Mouse (Mus musculus): ENCODE data around the gene Wbp1. TPM values are rescaled to one million over a fixed set of nuclear protein-coding genes. Genes with fewer than 3 reads are reported as not detected.

The Wbp1 gene
- total and polyA plus RNA-seq, 3 experiments, result 42.4 to 72.8 TPM; not detected in 1

DNA sequence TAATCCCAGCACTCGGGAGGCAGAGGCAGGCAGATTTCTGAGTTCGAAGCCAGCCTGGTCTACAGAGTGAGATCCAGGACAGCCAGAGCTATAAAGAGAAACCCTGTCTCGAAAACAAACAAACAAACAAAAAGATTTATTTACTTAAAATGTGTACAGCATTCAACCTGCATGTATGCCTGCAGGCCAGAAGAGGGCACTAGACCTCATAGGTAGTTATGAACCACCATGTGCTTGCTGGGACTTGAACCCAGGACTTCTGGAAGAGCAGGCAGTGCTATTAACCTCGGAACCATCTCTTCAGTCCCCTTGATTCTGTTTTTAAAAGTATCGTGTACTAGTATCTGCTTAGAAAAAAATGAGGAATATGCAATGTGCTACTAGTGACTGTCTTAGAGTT lies 6.1 kb upstream of the Wbp1 start:
- H3K9ac ChIP-seq (ENCODE audit: control insufficient read depth, low read depth, low read length, poor library complexity, severe bottlenecking), result no peak overlapping the region
- TF ChIP-seq ZNF384 (IDR thresholded peaks at IDR 0.05; ENCODE audit: low read depth, low read length) (no peak), ETS1 (IDR thresholded peaks at IDR 0.05; ENCODE audit: low read depth, low read length) (no peak), RAD21 (IDR thresholded peaks at IDR 0.05; ENCODE audit: low read depth, low read length) (peak; percentile 1; the same call in 1 of the 2 replicates), CTCF (IDR thresholded peaks at IDR 0.05 in 2 of 3, conservative IDR thresholded peaks at IDR 0.05 in 1 of 3; ENCODE audit: control insufficient read depth in 1 of 3, insufficient read depth in 1 of 3, low read depth in 2 of 3, low read length in 3 of 3, poor library complexity in 1 of 3, severe bottlenecking in 1 of 3) (peak; percentile 30 to 56 (median 46)), MYC (IDR thresholded peaks at IDR 0.05; ENCODE audit: low read depth, low read length) (peak; percentile 72; the same call in 1 of the 2 replicates), SMC3 (IDR thresholded peaks at IDR 0.05; ENCODE audit: low read depth, low read length) (peak; percentile 32), ZKSCAN1 (IDR thresholded peaks at IDR 0.05; ENCODE audit: low read depth, low read length) (no peak), HCFC1 (IDR thresholded peaks at IDR 0.05; ENCODE audit: low read depth, low read length) (no peak), ZC3H11A (IDR thresholded peaks at IDR 0.05; ENCODE audit: low read depth, low read length) (0 out of 2 replicates have a peak, but pooled peaks have one; percentile 8), TCF12 (IDR thresholded peaks at IDR 0.05; ENCODE audit: low read depth, low read length) (no peak), E2F4 (IDR thresholded peaks at IDR 0.05; ENCODE audit: borderline replicate concordance, low read depth, low read length) (no peak), CHD1 (IDR thresholded peaks at IDR 0.05; ENCODE audit: low read depth, low read length) (no peak), TBP (IDR thresholded peaks at IDR 0.05; ENCODE audit: low read depth, low read length) (no peak), MAZ (IDR thresholded peaks at IDR 0.05; ENCODE audit: low read depth, low read length) (no peak), POLR2AphosphoS5 (IDR thresholded peaks at IDR 0.05; ENCODE audit: borderline replicate concordance, low read depth, low read length) (no peak)
- H3K36me3 ChIP-seq (ENCODE audit: control insufficient read depth in 1 of 2, insufficient read depth in 2 of 2, low read length in 2 of 2), result peaks cover 0 to 16% of the 10 kb centered on the region in 2 experiments; a peak in 2 of 4 replicates
- no peak for DNase-seq (ENCODE audit: low read depth, low spot score)
- H3K27ac ChIP-seq (ENCODE audit: control insufficient read depth, low read depth, low read length), result no peak overlapping the region
- peaks cover 0 to 17% of the 10 kb centered on the region in 2 experiments; a peak in 3 of 4 replicates for H3K4me1 ChIP-seq (ENCODE audit: control insufficient read depth in 1 of 2, insufficient read depth in 2 of 2, low read length in 2 of 2)
- peaks cover 11% of the 10 kb centered on the region for H3K79me2 ChIP-seq (ENCODE audit: control insufficient read depth, insufficient read depth, low read length, poor library complexity)
- no peak overlapping the region for H3K4me3 ChIP-seq (ENCODE audit: control insufficient read depth in 1 of 2, insufficient read depth in 1 of 2, low read depth in 2 of 2, low read length in 2 of 2)
- H3K27me3 ChIP-seq (ENCODE audit: control insufficient read depth in 1 of 2, insufficient read depth in 2 of 2, low read length in 2 of 2), result no peaks in the 10 kb centered on the region
- no peaks in the 10 kb centered on the region for H3K9me3 ChIP-seq (replicated peaks; ENCODE audit: insufficient read depth, low read length)

DNA sequence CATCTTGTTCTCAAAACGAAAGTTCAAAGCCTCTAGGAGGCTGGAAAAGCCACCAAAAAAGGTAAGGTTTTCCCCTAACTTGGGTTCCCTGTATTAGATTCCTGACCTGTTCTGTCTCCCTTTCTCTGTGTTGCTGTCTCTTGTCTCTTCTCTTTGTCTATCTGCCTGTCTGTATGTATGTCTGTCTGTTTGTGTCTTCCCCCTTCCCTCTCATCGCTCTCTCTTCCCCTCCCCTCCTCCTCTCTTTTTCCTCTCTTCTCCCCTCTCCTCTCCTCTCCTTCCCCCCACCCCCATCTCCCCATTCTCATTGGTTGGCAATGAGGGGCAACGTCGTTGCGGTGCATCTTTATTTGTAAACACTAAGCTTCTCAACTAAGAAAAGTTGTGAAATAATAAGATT lies 4.0 kb upstream of the Wbp1 start, which contains the start of gene Ino80b:
Gene Ino80b (minus strand): TSS at position 101 of the 400 bp plus-strand sequence.
- H3K4me3 ChIP-seq (ENCODE audit: control insufficient read depth in 1 of 2, insufficient read depth in 1 of 2, low read depth in 2 of 2, low read length in 2 of 2), result peak within 1 kb of the TSS; percentile 76 to 96

More for the DNA sequence above, 4.0 kb upstream of the Wbp1 start, which contains the start of gene Ino80b:
- H3K27me3 ChIP-seq (ENCODE audit: control insufficient read depth in 1 of 2, insufficient read depth in 2 of 2, low read length in 2 of 2), result no peaks in the 10 kb centered on the region
- peaks cover 0 to 11% of the 10 kb centered on the region in 2 experiments; a peak in 2 of 4 replicates for H3K4me1 ChIP-seq (ENCODE audit: control insufficient read depth in 1 of 2, insufficient read depth in 2 of 2, low read length in 2 of 2)
- H3K79me2 ChIP-seq (ENCODE audit: control insufficient read depth, insufficient read depth, low read length, poor library complexity), result peaks cover 20% of the 10 kb centered on the region
- peak within 1 kb of the TSS; percentile 81 for H3K27ac ChIP-seq (ENCODE audit: control insufficient read depth, low read depth, low read length)
- peaks cover 0 to 18% of the 10 kb centered on the region in 2 experiments; a peak in 2 of 4 replicates for H3K36me3 ChIP-seq (ENCODE audit: control insufficient read depth in 1 of 2, insufficient read depth in 2 of 2, low read length in 2 of 2)
- DNase-seq (ENCODE audit: low read depth, low spot score), result no peak
- H3K9me3 ChIP-seq (replicated peaks; ENCODE audit: insufficient read depth, low read length), result no peaks in the 10 kb centered on the region
- peak within 1 kb of the TSS; percentile 92 for H3K9ac ChIP-seq (ENCODE audit: control insufficient read depth, low read depth, low read length, poor library complexity, severe bottlenecking)
- no peak for TF ChIP-seq GABPA (IDR thresholded peaks at IDR 0.05; ENCODE audit: low read depth, low read length)
- peak; percentile 60; the same call in 1 of the 2 replicates for TF ChIP-seq CHD1 (IDR thresholded peaks at IDR 0.05; ENCODE audit: low read depth, low read length)
- 0 out of 2 replicates have a peak, but pooled peaks have one; percentile 33 for TF ChIP-seq ZMIZ1 (IDR thresholded peaks at IDR 0.05; ENCODE audit: low read depth, low read length)
- peak; percentile 1; the same call in 1 of the 2 replicates for TF ChIP-seq ZC3H11A (IDR thresholded peaks at IDR 0.05; ENCODE audit: low read depth, low read length)

Measured in MEL (cell line).